Mouse (Mus musculus): ENCODE data around the gene D3Ertd254e.

DNA sequence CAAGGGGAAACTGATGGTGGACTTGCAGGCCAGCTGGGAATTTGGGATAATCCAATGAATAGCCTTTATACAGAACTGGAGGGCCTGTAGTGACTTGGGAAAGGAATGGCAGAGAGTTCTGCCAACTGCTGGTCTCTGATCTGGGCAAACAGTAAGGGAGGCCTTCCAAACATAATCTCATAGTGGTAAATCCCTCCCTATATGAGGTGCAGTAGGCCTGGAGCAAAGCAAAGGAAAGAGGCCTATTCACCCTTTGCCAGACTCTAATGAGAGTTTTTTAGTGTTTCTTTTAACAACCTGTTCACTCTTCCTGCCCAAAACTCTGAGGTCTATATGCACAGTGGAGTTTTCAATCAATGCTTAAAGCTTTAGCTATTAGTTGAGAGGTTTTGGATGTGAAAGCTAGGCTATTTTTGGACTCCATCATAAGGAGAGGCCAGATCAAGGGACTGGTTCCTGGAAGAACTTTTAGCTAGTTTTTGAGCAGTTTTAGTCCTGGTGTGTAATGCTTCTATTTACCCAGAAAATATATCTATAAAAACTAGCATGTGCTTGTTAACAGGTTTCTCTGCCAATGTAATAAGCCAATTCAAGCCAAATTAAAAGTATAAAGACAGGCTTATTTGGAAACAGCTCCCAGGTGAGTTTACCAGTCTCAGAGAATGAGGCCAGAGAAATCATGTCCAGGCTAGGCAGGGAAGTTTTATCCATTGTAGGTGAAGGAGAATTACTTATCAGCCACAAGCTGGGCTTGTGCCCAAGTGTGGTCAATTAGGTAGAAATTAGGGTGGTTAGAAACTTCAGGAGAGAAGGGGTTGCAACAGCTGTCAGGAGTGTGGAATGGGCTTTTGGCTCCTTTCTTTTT is 30.9 kb upstream of the D3Ertd254e start:
- TF ChIP-seq POLR2A (IDR thresholded peaks at IDR 0.05; ENCODE audit: borderline replicate concordance, extremely low read depth, low read depth, low read length), result no peak
- no peak for TF ChIP-seq CTCF (IDR thresholded peaks at IDR 0.05; ENCODE audit: insufficient read depth, low read length)
